Mouse (Mus musculus): ENCODE results near the gene Prkrip1. TPM values are rescaled to one million over a fixed set of nuclear protein-coding genes. Genes with fewer than 3 reads are reported as not detected.

Prkrip1 gene
- polyA plus RNA-seq, 1 experiment from 2014 or later: 41.7 TPM

DNA sequence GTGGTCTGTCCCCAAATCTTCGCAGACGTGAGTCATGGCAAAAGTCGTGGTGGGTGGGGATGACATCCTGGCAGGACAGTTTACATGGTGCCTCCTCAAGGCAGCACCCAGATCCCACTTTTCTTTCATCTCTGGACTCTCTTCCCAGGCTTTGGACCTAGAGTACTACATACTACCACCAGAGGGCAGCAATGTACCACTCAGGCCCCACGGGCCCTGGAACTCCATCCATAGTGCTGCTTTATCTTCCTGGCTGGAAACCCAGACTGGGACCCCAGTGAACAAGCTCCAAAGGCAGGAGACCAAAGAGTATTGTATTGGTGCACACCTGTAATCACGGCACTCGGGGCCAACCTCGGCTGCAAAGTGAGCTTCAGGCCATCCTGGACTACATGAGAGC is 3.1 kb upstream of the Prkrip1 start:
- no peak for ATAC-seq (ENCODE audit: insufficient read depth, low FRiP score, low read depth)
- no peak overlapping the region for H3K27ac ChIP-seq
- H3K27me3 ChIP-seq (replicated peaks): no peaks in the 10 kb centered on the region
- H3K36me3 ChIP-seq: no peaks in the 10 kb centered on the region
- H3K4me2 ChIP-seq: no peak overlapping the region
- H3K4me1 ChIP-seq: peaks cover 11% of the 10 kb centered on the region
- 30% methylated on average over 7 of the region's 7 CpGs for WGBS
- no peaks in the 10 kb centered on the region for H3K9me3 ChIP-seq
- H3K4me3 ChIP-seq (replicated peaks): no peak overlapping the region
- H3K9ac ChIP-seq: no peak overlapping the region

DNA sequence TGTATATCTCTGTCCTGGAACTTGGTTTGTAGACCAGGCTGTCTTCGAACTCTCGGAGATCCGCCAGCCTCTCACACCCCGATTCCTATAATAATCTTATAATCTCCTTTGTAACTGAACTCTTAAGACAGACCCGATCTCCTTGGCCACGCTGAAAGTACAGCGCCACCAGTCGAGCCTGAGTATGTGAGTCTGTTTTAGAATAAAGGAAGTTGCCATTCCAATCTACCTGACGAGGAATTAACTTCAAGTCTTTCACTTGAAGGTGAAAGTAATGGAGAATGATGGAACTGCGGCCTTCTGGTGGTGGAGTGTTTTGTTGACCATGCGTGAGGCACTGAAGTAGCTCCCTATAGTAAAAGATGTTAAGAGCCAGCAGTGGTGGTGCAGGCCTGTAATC is 763 bp upstream of the Prkrip1 start:
- H3K9me3 ChIP-seq: no peaks in the 10 kb centered on the region
- 30% methylated on average over 11 of the region's 11 CpGs for WGBS
- peak overlapping the region; percentile 99 for H3K4me3 ChIP-seq (replicated peaks)
- no peaks in the 10 kb centered on the region for H3K27me3 ChIP-seq (replicated peaks)
- H3K9ac ChIP-seq: no peak overlapping the region
- peaks cover 18% of the 10 kb centered on the region for H3K36me3 ChIP-seq
- peaks cover 11% of the 10 kb centered on the region for H3K4me1 ChIP-seq
- peak overlapping the region; percentile 84; the same call in 1 of the 2 replicates for H3K27ac ChIP-seq
- peak overlapping the region; percentile 62 for H3K4me2 ChIP-seq
- ATAC-seq (ENCODE audit: insufficient read depth, low FRiP score, low read depth): no peak

DNA sequence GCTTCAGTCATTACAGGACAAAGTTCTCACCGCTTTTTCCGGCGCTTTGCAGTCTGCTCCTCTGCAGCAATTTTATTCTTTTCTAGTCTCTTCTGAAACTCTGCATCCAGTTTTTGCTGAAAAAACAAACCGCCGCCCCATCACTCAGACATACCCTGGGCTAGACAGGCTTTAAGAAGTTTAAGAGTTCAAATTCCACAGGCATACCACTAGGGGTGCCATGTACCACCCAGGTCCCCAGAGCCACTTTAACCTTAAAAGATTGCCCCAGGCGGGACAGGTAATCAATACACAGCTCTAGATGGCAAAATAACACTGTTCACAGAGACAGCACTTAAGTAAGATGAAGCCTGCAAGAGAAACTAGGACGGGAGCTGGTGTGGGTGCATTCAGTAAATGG is 6.9 kb downstream of the Prkrip1 start:
- H3K9ac ChIP-seq: no peak overlapping the region
- no peak overlapping the region for H3K4me3 ChIP-seq (replicated peaks)
- WGBS: 82% methylated on average over 7 of the region's 7 CpGs
- H3K27ac ChIP-seq: no peak overlapping the region
- H3K36me3 ChIP-seq: peaks cover 43% of the 10 kb centered on the region
- no peak for ATAC-seq (ENCODE audit: insufficient read depth, low FRiP score, low read depth)
- no peaks in the 10 kb centered on the region for H3K27me3 ChIP-seq (replicated peaks)
- H3K4me2 ChIP-seq: no peak overlapping the region
- H3K4me1 ChIP-seq: no peaks in the 10 kb centered on the region
- no peaks in the 10 kb centered on the region for H3K9me3 ChIP-seq

DNA sequence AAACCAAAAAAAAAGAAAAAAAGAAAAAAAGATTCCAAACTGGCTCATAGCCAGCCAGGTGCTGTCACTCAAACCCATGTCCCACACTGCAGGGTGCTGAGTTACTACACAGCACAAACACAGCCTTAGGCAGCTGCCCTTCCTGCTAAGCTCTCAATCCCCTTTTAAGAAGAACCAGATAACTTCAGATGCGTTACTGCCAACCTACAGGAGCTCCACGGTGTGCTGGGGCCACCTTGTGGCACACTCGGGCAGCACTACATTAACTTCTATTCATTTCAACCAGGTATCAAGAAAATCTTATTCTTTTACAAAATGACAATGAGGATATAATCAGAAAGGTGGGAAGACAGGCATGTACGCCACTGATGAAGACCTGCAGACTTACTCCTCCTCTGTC is 12.0 kb downstream of the Prkrip1 start:
- H3K36me3 ChIP-seq: peaks cover 26% of the 10 kb centered on the region; the same call in 1 of the 2 replicates
- no peaks in the 10 kb centered on the region for H3K27me3 ChIP-seq (replicated peaks)
- H3K9ac ChIP-seq: no peak overlapping the region
- no peak overlapping the region for H3K4me2 ChIP-seq
- no peaks in the 10 kb centered on the region for H3K9me3 ChIP-seq
- no peak for ATAC-seq (ENCODE audit: insufficient read depth, low FRiP score, low read depth)
- no peak overlapping the region for H3K4me3 ChIP-seq (replicated peaks)
- H3K4me1 ChIP-seq: no peaks in the 10 kb centered on the region
- no peak overlapping the region for H3K27ac ChIP-seq
- 37% methylated on average over 4 of the region's 4 CpGs for WGBS

DNA sequence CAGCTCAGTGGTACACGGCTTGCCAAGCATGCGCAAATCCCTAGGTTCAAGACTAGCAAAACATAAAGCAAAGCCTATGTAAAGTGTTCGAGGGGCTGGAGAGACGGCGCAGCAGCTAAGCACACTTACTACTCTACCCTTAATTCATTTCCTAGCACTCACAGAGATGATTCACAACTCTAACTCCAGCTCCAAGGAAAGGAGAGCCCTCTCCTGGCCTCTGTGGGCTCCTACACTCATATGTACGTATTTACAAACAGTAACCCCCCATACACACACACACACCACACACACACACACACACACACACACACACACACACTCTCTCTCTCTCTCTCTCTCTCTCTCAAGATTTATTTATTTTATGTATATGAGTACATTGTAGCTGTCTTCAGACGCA is 15.0 kb downstream of the Prkrip1 start:
- Histone ChIP-seq H3K9me3 (no peaks in the 10 kb centered on the region), H3K4me3 (replicated peaks) (no peak overlapping the region), H3K9ac (no peak overlapping the region), H3K4me2 (no peak overlapping the region), H3K36me3 (peaks cover 37% of the 10 kb centered on the region), H3K27me3 (replicated peaks) (no peaks in the 10 kb centered on the region), H3K4me1 (no peaks in the 10 kb centered on the region), H3K27ac (no peak overlapping the region)
- no peak for ATAC-seq (ENCODE audit: insufficient read depth, low FRiP score, low read depth)
- WGBS: 91% methylated on average over 7 of the region's 7 CpGs

DNA sequence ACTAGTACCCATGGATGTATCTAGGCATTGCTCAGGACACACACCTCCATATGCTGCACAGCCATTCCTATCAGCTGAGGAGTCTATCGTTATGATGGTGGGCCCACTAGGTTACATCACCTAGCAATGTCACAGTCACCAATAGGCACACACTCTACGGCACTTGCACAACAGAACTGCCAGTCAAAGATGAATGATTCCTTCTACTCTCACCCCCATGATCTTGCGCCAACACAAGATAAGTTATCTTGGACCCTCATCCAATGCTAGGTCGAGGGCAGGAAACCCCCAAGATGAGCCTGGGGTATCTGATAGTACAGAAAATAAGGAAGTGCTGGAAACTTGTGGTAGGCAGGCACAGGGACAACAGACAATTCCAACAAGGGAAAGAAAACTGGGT is 15.9 kb downstream of the Prkrip1 start:
- Histone ChIP-seq H3K4me3 (replicated peaks) (no peak overlapping the region), H3K27me3 (replicated peaks) (no peaks in the 10 kb centered on the region), H3K36me3 (peaks cover 42% of the 10 kb centered on the region), H3K9me3 (no peaks in the 10 kb centered on the region), H3K4me2 (no peak overlapping the region), H3K9ac (no peak overlapping the region), H3K4me1 (no peaks in the 10 kb centered on the region), H3K27ac (no peak overlapping the region)
- WGBS: 85% methylated on average over 4 of the region's 4 CpGs
- no peak for ATAC-seq (ENCODE audit: insufficient read depth, low FRiP score, low read depth)

DNA sequence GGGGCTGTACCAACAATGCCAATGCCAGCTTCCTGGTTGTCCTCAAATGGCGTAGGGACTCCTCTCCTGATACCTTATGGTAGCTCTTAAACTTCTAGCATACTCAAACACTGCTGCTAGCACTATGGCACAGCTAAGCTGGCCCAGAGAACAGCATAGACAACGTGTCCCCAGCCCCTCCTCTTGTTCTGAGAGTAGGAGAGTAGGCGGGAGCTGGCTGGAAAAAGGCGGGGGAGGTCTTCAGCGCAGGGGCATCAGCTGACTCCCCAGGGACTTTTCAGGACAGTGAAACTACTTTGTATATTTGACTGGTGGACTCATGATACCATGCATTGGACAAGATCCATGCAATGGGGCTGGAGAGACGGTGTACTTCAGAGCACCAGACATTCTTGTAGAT is 16.7 kb downstream of the Prkrip1 start:
- no peak for ATAC-seq (ENCODE audit: insufficient read depth, low FRiP score, low read depth)
- Histone ChIP-seq H3K9me3 (no peaks in the 10 kb centered on the region), H3K4me3 (replicated peaks) (no peak overlapping the region), H3K9ac (no peak overlapping the region), H3K4me2 (no peak overlapping the region), H3K27ac (no peak overlapping the region), H3K36me3 (peaks cover 42% of the 10 kb centered on the region), H3K27me3 (replicated peaks) (no peaks in the 10 kb centered on the region), H3K4me1 (no peaks in the 10 kb centered on the region)
- WGBS: 86% methylated on average over 6 of the region's 6 CpGs

DNA sequence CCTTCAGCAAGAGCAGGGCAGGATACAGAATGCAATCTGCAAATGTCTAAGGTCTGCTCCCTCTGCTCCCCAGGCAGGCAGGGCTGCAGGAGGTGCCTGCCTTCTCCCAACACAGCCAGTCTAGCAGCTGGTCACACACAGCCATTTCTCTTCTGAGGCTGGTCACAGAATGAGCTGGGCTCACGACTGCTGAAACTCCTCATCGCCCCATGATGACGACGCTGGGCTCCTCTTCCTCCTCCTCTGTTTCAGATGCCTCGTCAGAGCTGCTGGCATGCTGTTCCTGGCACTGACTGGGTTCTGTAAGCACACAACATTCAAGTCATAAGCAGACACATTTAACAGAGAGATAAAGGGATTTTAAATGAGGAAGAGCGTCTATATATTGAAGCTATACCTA is 17.6 kb downstream of the Prkrip1 start:
- Histone ChIP-seq H3K36me3 (peaks cover 42% of the 10 kb centered on the region), H3K4me3 (replicated peaks) (no peak overlapping the region), H3K4me2 (no peak overlapping the region), H3K4me1 (no peaks in the 10 kb centered on the region), H3K27me3 (replicated peaks) (no peaks in the 10 kb centered on the region), H3K9me3 (no peaks in the 10 kb centered on the region), H3K9ac (no peak overlapping the region), H3K27ac (no peak overlapping the region)
- no peak for ATAC-seq (ENCODE audit: insufficient read depth, low FRiP score, low read depth)
- 87% methylated on average over 6 of the region's 6 CpGs for WGBS

DNA sequence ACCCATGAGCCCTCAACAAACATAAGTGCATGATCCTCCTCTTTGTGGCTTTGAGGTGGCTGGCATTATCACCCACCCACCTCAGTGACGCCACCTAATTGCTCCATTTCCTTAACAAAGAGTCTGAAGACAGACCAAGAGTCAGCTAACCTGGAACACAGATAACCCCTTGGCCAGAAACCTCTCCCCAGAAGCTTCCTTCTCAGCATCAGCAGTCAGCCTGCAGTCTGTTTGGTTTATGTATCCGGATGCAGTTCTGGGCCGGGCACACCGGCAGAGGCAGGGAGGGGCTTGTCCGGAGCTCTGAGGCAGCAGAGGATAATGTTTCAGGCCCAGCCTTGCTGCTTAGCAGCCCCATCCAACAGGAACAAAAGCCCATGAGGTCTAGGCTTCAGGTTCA is 19.2 kb downstream of the Prkrip1 start:
- H3K9ac ChIP-seq: no peak overlapping the region
- H3K4me2 ChIP-seq: no peak overlapping the region
- peaks cover 36% of the 10 kb centered on the region for H3K36me3 ChIP-seq
- H3K27ac ChIP-seq: no peak overlapping the region
- no peaks in the 10 kb centered on the region for H3K27me3 ChIP-seq (replicated peaks)
- no peaks in the 10 kb centered on the region for H3K4me1 ChIP-seq
- H3K4me3 ChIP-seq (replicated peaks): no peak overlapping the region
- 66% methylated on average over 5 of the region's 5 CpGs for WGBS
- no peaks in the 10 kb centered on the region for H3K9me3 ChIP-seq
- no peak for ATAC-seq (ENCODE audit: insufficient read depth, low FRiP score, low read depth)

DNA sequence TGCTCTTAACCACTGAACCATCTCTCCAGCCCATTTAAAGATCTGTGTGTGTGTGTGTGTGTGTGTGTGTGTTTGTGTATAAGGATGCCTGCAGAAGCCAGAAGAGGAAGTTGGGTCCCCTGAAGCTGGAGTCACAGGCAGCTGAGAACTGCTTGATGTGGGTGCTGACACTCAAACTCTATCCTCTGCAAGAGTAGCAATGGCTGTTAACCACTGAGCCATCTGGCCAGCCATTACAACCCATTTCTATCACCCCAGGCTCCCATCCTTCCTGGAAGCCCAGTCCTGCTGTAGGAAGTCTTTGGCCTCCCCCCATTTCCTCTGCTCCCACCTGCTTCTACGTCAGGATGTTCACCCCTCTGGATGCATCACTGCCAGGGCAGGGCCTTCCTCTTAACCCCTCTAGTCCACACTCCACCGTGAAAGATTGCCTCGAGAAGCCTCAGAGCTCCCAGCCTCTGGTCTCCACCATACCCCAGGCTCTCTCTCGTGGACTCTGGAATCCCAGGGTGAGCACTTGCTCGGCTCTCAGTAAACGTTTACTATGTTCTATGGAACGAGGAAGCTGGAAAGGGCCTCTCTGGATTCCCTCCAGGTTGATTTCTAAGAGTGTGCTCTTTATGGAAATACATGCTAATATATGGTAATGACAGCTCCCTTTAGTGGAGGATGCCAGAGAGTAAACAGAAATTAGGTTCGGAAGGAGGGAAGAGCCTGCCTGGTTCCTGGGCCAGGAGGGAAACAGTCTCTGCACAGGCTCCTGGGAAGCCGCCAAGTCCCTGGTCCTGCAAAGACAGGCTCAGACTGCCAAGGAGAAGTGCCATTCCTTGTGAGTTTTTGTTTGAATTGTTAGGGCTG is 24.9 kb downstream of the Prkrip1 start:
- Histone ChIP-seq H3K27me3 (replicated peaks) (no peaks in the 10 kb centered on the region), H3K9me3 (no peaks in the 10 kb centered on the region), H3K4me2 (no peak overlapping the region), H3K4me3 (replicated peaks) (no peak overlapping the region), H3K9ac (no peak overlapping the region), H3K4me1 (peaks cover 22% of the 10 kb centered on the region), H3K36me3 (peaks cover 8% of the 10 kb centered on the region; the same call in 1 of the 2 replicates), H3K27ac (peak overlapping the region; percentile 23; the same call in 1 of the 2 replicates)
- ATAC-seq (ENCODE audit: insufficient read depth, low FRiP score, low read depth): no peak
- WGBS: 25% methylated on average over 9 of the region's 9 CpGs

DNA sequence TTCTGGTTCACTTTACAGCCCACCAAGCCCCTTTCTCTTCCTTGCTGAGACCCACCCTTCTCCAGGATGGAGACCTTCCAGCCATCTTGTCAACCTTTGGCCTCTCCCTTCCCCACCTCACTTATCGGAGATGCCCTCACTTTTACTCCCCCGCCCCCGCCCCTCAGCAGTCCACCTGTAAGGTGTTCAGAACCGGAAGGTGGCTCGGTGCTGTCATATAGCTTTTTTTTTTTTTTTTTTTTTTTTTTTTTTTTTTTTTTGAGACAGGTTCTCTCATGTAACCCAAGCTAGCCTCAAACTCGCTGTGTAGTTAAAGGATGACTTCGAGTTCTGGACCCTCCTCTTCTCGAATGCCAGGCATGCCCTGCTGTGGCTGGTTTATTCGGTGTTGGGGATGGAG is 25.8 kb downstream of the Prkrip1 start:
- Histone ChIP-seq H3K9ac (no peak overlapping the region), H3K4me1 (peaks cover 22% of the 10 kb centered on the region), H3K36me3 (0 out of 2 replicates have a peak, but pooled peaks cover 1% of the 10 kb centered on the region), H3K4me3 (replicated peaks) (no peak overlapping the region), H3K9me3 (no peaks in the 10 kb centered on the region), H3K27ac (no peak overlapping the region), H3K27me3 (replicated peaks) (no peaks in the 10 kb centered on the region), H3K4me2 (no peak overlapping the region)
- no peak for ATAC-seq (ENCODE audit: insufficient read depth, low FRiP score, low read depth)
- 75% methylated on average over 9 of the region's 9 CpGs for WGBS

DNA sequence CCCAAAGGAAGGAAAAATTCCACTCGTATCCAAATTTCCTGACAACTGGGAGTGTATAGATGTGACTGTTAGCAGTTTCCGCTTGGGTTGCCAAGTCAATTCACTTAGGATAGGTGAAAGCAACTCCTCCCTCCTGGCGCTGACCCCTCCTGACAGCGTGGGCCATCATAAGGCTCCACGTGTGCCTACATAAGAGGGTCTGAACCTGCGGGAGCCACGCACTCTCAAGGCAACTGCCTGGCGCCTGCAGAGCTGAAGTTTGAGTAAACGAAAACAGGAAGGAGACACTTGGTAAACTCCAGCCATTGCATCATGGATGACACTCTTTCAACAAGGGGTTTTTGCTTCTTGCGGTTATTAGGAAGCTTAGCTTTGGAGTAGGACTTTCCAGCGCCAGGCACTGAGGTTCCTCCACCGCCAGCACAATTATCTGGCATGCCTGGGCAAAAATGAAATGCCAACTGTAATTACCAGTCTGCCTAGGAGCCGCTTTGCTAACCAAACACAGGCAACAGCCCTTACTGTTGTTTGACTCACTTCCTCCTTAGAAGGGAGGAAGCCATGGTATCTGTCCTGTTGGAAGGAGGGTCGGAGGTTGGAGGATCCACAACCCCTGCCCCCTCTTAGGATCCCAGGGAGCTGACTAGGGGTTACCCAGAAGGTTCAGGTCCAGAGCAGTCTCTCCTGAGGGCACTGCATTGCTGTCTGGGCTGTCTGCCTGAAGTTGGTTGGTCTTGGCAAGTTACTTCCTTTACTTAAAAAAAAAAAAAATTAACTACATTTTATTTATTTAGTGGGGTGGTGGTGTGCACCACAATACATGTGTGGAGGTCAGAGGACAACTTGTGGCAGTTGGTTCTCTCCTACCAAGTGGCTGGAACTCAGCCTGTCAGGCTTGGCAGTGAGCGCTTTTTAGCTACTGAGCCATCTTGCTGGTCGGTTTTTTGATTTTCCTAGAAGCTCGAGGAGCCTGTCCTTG is 27.1 kb downstream of the Prkrip1 start:
- Histone ChIP-seq H3K9ac (no peak overlapping the region), H3K27me3 (replicated peaks) (no peaks in the 10 kb centered on the region), H3K27ac (peak overlapping the region; percentile 73), H3K9me3 (no peaks in the 10 kb centered on the region), H3K36me3 (no peaks in the 10 kb centered on the region), H3K4me1 (peaks cover 22% of the 10 kb centered on the region), H3K4me2 (peak overlapping the region; percentile 95), H3K4me3 (replicated peaks) (peak overlapping the region; percentile 59)
- ATAC-seq (ENCODE audit: insufficient read depth, low FRiP score, low read depth): no peak
- WGBS: 29% methylated on average over 17 of the region's 17 CpGs

All from stomach, embryonic 15.5 days (tissue).